Mouse (Mus musculus) induced T-regulatory cell, adult 2 months (primary cell): ENCODE data around the gene Gm20388.
"Not testable (repeated sequence)": the region's sequence is repeated elsewhere in the genome, so short reads cannot be mapped to it uniquely, and the experiment has no call there.

Experiments used
- DNase-seq: peaks from one replicate; pipeline ENCODE4 v3.0.0-alpha.2; 2012; ENCODE audit warnings: low read depth

The Gm20388 gene

DNA sequence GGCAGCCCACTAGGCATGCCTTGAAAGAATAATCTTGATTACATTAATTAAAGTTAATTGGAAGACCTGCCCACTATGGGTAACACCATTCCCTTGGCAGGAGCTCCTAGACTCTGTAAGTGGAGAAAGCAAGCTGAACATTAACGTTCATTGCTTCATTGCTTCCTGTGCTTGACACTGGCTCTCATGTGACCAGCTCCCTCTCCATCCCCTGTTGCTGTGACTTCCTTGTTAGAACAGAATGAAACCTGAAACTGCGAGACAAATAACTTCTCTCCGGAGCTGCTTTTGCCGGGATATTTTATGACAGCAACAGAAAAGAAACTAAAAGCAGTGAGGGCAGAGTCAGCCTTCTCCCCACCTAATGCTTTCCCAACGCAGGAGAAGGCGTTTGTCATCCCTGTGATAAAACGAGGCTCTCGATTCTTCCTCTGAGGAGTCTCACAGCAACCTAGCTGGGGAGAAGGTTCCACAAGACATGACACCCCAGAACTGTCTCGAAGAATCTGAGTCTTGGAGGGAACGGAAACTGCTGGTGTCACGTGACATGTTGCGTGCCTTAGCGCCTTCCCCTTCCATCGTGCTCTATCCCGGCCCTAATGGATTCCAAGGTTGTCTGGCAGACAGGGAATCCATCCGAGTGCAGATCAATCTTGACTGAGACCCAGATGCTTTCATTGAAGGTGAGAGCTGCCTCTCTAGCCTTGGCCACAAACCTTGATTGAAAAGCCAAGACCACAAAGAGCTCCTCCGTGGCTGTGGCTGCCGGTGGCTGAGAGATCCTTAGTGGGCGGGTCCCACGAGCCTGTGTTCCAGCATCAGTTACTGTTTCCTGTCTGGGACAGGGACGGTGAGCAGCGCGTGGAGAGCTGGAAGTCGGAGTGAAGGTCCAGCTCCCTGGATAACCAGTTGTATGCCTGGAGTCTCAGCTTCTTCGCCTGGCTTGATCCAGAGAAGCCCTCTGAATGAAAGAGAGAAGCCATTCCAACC is 2654.0 kb downstream of the Gm20388 start:
- peak; percentile 55 for DNase-seq

GRCm38 (mm10) chr8:122566766-122567165 is 2656.1 kb downstream of the Gm20388 start:
- DNase-seq, result no peak

GRCm38 (mm10) chr8:122567361-122568108 is 2656.9 kb downstream of the Gm20388 start, which contains the start of gene Cdt1:
TSS of gene Cdt1 (plus strand) at chr8:122568015.
- DNase-seq, result peak; percentile 97

- peak; percentile 84 for DNase-seq
Measured at GRCm38 (mm10) chr8:122568109-122568504, 2657.5 kb downstream of the Gm20388 start.

- DNase-seq, result peak; percentile 58
Measured at GRCm38 (mm10) chr8:122568881-122569309, 2658.3 kb downstream of the Gm20388 start.

DNA sequence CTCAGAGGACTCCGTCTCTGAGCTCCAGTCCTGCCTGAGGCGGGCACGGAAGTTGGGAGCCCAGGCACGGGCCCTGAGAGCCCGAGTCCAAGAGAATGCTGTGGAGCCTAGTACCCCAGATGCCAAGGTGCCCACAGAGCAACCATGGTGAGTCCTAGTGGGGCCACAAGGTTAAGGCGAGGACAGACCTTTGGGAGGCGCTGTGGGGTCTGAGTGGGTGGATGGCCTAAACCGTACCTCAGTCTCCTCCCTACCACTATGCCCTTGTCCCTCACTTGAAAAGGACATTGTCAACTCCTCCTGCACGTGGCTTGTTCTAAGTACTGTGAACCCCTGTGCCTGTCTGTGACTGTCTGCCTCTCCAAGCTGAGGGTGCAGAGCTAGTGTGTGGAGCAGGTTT is 2658.7 kb downstream of the Gm20388 start:
- DNase-seq, result peak; percentile 32

DNA sequence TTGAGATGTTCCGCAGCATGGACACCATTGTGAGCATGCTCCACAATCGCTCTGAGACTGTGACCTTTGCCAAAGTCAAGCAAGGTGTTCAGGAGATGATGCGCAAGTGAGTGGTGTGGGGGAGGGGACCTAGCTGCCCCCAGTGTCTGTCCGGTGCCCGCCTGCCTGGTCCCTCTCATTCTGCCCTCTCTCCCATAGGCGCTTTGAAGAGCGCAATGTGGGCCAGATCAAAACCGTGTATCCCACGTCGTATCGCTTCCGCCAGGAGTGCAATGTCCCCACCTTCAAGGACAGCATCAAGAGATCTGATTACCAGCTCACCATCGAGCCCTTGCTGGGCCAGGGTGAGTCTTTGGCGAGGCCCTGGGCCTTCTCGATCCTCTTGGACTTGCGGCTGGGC is 2659.4 kb downstream of the Gm20388 start:
- DNase-seq, result no peak

GRCm38 (mm10) chr8:122571153-122571552 is 2660.5 kb downstream of the Gm20388 start:
- DNase-seq, result no peak

GRCm38 (mm10) chr8:122571750-122572267 is 2661.2 kb downstream of the Gm20388 start:
- no peak for DNase-seq

GRCm38 (mm10) chr8:122572751-122573150 is 2662.1 kb downstream of the Gm20388 start:
- no peak for DNase-seq

GRCm38 (mm10) chr8:122573176-122573575 is 2662.5 kb downstream of the Gm20388 start:
- DNase-seq, result not testable (repeated sequence)

GRCm38 (mm10) chr8:122573577-122573976 is 2662.9 kb downstream of the Gm20388 start:
- DNase-seq, result no peak

DNA sequence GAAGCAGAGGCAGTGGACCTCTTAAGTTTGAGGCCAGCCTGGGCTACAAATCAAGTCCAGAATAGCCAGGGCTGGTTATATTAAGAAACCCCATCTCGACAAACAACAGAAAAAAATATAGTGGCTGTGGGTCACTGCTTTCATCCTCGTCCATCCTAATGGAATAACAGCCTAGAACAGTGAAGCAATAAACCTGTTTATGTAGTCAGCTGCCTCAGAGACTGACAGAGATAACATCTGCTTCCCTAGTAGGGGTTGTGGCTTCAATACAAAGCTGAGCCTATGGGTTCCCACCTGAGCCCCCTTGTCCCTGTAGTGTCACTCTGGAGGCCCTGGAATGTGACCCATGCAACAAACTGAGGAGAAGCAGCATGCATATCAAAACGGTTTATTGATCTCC is 2663.6 kb downstream of the Gm20388 start:
- DNase-seq, result no peak

DNA sequence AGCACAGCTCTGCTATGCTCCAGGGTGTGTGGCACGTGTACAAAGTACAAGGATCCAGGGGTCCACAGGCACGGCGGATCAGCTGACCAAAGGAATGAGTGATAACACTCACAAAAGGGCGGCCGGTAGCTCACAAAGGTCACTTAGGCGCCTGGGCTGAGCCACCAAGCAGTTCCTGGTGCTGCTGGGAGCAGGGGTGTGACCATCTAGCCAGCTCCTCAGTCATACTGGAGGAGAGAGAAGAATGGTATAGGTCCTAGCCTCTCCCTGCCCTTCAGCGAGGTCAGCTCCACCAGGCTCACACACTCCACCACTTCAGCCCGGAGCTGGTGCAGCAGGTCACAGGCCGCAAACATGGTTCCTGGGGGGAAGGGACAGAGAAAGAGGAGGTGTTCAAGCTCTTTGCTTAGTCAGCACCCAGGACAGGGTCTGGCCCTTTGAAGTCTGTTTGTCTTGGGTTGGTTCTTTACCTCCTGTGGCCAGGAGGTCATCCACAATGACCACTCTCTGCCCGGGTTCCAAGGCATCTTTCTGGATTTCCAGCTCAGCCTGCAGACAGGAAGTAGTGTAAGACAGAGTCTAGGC is 2664.1 kb downstream of the Gm20388 start:
- peak; percentile 45 for DNase-seq

- DNase-seq, result no peak
Measured at GRCm38 (mm10) chr8:122575286-122575685, 2664.6 kb downstream of the Gm20388 start.

GRCm38 (mm10) chr8:122575735-122576647 is 2665.3 kb downstream of the Gm20388 start:
- no peak for DNase-seq

- peak; percentile 97 for DNase-seq
Measured at GRCm38 (mm10) chr8:122576648-122577022, 2666.0 kb downstream of the Gm20388 start, which contains the start of gene Aprt. TSS of gene Aprt (minus strand) at chr8:122576909.

- no peak for DNase-seq
Measured at GRCm38 (mm10) chr8:122577116-122577515, 2666.5 kb downstream of the Gm20388 start.

GRCm38 (mm10) chr8:122579196-122579595 is 2668.6 kb downstream of the Gm20388 start:
- no peak for DNase-seq

GRCm38 (mm10) chr8:122580926-122581325 is 2670.3 kb downstream of the Gm20388 start:
- DNase-seq, result no peak

DNA sequence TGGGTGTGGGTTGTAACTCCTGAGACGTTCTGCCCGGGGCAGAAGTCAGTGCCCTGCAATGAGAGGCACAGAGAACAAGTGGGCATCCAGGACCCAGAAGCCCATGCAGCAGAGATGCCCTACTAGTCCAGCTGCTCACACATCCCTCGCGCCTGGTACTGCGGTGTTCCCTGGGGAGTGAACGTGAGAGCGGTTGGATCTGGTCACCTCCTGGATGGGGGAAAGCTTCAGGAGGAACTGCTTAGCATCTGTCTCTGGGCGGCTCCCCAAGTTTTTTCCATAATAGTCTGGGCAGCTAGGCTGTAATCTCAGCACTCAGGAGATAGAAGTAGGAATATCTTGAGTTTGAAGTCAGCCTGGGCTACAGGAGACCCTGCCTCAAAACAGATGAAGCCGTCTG is 2674.3 kb downstream of the Gm20388 start:
- DNase-seq, result no peak
